Mouse (Mus musculus) kidney, postnatal 36 days (tissue): ENCODE results near the gene Hist1h4n.
"Not testable (repeated sequence)": the region's sequence is repeated elsewhere in the genome, so short reads cannot be mapped to it uniquely, and the experiment has no call there.

Experiments used
- DNase-seq, 2 experiments: peaks; one replicate each; pipeline ENCODE4 v3.0.0; 2021 to 2022; ENCODE audit warnings: mixed read lengths in 2 of 2

Hist1h4n gene

GRCm38 (mm10) chr13:21790601-21791283 is 41.3 kb downstream of the Hist1h4n start:
- no peak for DNase-seq

- DNase-seq = no peak
Observed at GRCm38 (mm10) chr13:21789925-21790324, 42.1 kb downstream of the Hist1h4n start.

GRCm38 (mm10) chr13:21787760-21788593 is 44.0 kb downstream of the Hist1h4n start:
- no peak for DNase-seq

GRCm38 (mm10) chr13:21786899-21787629 is 44.9 kb downstream of the Hist1h4n start, which contains the start of the genes Hist1h2an and Hist1h2bp:
TSS of gene Hist1h2an (minus strand) at chr13:21787218.
TSS of gene Hist1h2bp (plus strand) at chr13:21787461.
- DNase-seq = peak; percentile 76 to 93

GRCm38 (mm10) chr13:21786189-21786898 is 45.7 kb downstream of the Hist1h4n start:
- no peak for DNase-seq

- DNase-seq = no peak
Observed at GRCm38 (mm10) chr13:21784311-21784710, 47.7 kb downstream of the Hist1h4n start.

- DNase-seq = peak in 1 of 2 experiments; percentile 17
Observed at GRCm38 (mm10) chr13:21783734-21784161, 48.2 kb downstream of the Hist1h4n start.

GRCm38 (mm10) chr13:21783255-21783617 is 48.8 kb downstream of the Hist1h4n start, which contains the start of gene Hist1h3i:
TSS of gene Hist1h3i (minus strand) at chr13:21783370.
- DNase-seq = peak; percentile 46 to 73

GRCm38 (mm10) chr13:21782361-21783254 is 49.4 kb downstream of the Hist1h4n start:
- DNase-seq = not testable (repeated sequence)
